Mouse (Mus musculus): Measurements from ENCODE around the gene Zgrf1.

The Zgrf1 gene

GRCm38 (mm10) chr3:127639875-127640761 lies 86.8 kb downstream of the Zgrf1 start:
- no peak for DNase-seq (ENCODE audit: extremely low spot score, low read depth, low spot score)

- no peak for DNase-seq (ENCODE audit: extremely low spot score, low read depth, low spot score)
Measured at GRCm38 (mm10) chr3:127640762-127641700, 87.7 kb downstream of the Zgrf1 start.

GRCm38 (mm10) chr3:127642211-127642610 lies 88.9 kb downstream of the Zgrf1 start:
- no peak for DNase-seq (ENCODE audit: extremely low spot score, low read depth, low spot score)

GRCm38 (mm10) chr3:127646156-127646825 lies 93.0 kb downstream of the Zgrf1 start:
- no peak for DNase-seq (ENCODE audit: extremely low spot score, low read depth, low spot score)

- no peak for DNase-seq (ENCODE audit: extremely low spot score, low read depth, low spot score)
Measured at GRCm38 (mm10) chr3:127651742-127652653, 98.7 kb downstream of the Zgrf1 start.

- DNase-seq (ENCODE audit: extremely low spot score, low read depth, low spot score) = no peak
Measured at GRCm38 (mm10) chr3:127660712-127661111, 107.4 kb downstream of the Zgrf1 start.

GRCm38 (mm10) chr3:127661646-127662531 lies 108.6 kb downstream of the Zgrf1 start:
- no peak for DNase-seq (ENCODE audit: extremely low spot score, low read depth, low spot score)
